Mouse (Mus musculus) kidney, adult 10 weeks (tissue): ENCODE results near the gene Olfr1344. TPM values are rescaled to one million over a fixed set of nuclear protein-coding genes. Genes with fewer than 3 reads are reported as not detected.

Experiments used
- polyA plus RNA-seq: library from polyadenylated mRNA; stranded (reverse); fragments of 350-450 nt; fragmentation: Illumina TruSeq; extraction: RNeasy Lipid Tissue Mini Kit (QIAGEN cat#74804); gene quantifications from one replicate; pipeline ENCODE4 v1.2.3, GENCODE M21; 2014; ENCODE audit warnings: low read depth, low replicate concordance

Olfr1344 gene
- not detected for polyA plus RNA-seq

DNA sequence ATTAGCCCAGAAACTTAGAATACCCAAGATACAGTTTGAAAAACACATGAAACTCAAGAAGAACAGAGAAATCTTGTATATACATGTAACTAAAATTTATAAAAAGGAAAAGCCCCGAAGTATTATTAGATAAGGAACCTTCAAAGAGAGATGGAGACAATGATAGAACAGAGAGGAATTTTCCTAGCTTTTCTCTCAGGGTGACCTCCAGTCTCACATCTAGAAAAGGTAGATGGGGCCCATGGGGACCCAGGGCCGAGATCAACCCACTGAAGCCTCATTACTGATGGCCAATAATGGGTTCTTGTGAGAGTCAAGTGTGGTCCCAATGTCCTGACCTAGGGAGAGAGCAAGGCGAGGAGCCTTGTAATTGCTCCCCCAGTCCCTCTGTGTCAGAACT is at the start of gene Olfr1344:
TSS of gene Olfr1344 (plus strand) at position 301 of the 400 bp plus-strand sequence.

GRCm38 (mm10) chr7:6397996-6398975 is 40.2 kb upstream of the Olfr1344 start, which contains the start of gene Smim17:
Smim17 (plus strand) TSS chr7:6398715.

GRCm38 (mm10) chr7:6410043-6410442 is 28.4 kb upstream of the Olfr1344 start, which contains the start of gene Gm20715:
Gm20715 (plus strand) TSS chr7:6410277.

GRCm38 (mm10) chr7:6455868-6456267 is 17.4 kb downstream of the Olfr1344 start, which contains the start of gene Olfr1336:
Olfr1336 (plus strand) TSS chr7:6456168.

GRCm38 (mm10) chr7:6466951-6467350 is 28.5 kb downstream of the Olfr1344 start, which contains the start of gene Olfr1346:
Olfr1346 (plus strand) TSS chr7:6467101.

DNA sequence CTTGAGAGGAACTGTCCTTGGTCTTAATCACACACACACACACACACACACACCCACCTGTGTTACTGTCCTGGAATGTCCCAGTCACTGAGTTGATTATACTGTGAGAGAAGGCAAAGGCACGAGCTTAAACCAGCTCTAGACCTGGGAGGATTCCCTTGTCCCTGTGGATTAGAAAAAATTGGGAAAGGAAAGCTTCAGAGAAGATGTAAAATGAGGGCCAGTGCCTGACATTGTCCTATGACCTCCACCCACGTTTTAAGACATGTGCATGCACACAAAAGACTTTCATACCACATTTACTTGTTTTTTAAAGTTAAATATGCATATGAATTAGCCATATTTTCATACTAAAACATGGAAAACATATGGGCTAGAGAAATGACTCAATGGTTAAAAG is 48.4 kb downstream of the Olfr1344 start, which contains the start of gene Olfr5:
TSS of gene Olfr5 (minus strand) at position 101 of the 400 bp plus-strand sequence.

Other genes starting within 250 kb of the Olfr1344 start
- not detected for gene Galp, start 241.6 kb upstream of the Olfr1344 start, polyA plus RNA-seq
- gene Zscan5b, start 216.4 kb upstream of the Olfr1344 start, polyA plus RNA-seq, result not detected
- not detected for gene Epp13, start 186.0 kb upstream of the Olfr1344 start, polyA plus RNA-seq
- gene Zfp667, start 152.1 kb upstream of the Olfr1344 start, polyA plus RNA-seq, result 8.7 TPM
- 3.1 TPM for gene Zfp583, start 107.4 kb upstream of the Olfr1344 start, polyA plus RNA-seq
- gene Gm3854, start 94.9 kb upstream of the Olfr1344 start, polyA plus RNA-seq, result 0.93 TPM
- gene Zfp78, start 75.4 kb upstream of the Olfr1344 start, polyA plus RNA-seq, result 5.0 TPM
- gene Zfp28, start 55.4 kb upstream of the Olfr1344 start, polyA plus RNA-seq, result 4.0 TPM
- not detected for gene Smim17, start 40.0 kb upstream of the Olfr1344 start, polyA plus RNA-seq
- not detected for gene Gm20715, start 28.4 kb upstream of the Olfr1344 start, polyA plus RNA-seq
- not detected for gene Olfr1336, start 17.5 kb downstream of the Olfr1344 start, polyA plus RNA-seq
- gene Olfr1346, start 28.4 kb downstream of the Olfr1344 start, polyA plus RNA-seq, result not detected
- not detected for gene Olfr5, start 48.3 kb downstream of the Olfr1344 start, polyA plus RNA-seq
- not detected for gene Olfr1347, start 61.1 kb downstream of the Olfr1344 start, polyA plus RNA-seq
- gene Olfr1348, start 70.1 kb downstream of the Olfr1344 start, polyA plus RNA-seq, result not detected
- not detected for gene Olfr1349, start 84.3 kb downstream of the Olfr1344 start, polyA plus RNA-seq
- not detected for gene Olfr1350, start 126.2 kb downstream of the Olfr1344 start, polyA plus RNA-seq